Mouse (Mus musculus): ENCODE data around the gene Med27. TPM values are rescaled to one million over a fixed set of nuclear protein-coding genes. Genes with fewer than 3 reads are reported as not detected.
"Not testable (repeated sequence)": the region's sequence is repeated elsewhere in the genome, so short reads cannot be mapped to it uniquely, and the experiment has no call there.

Med27 gene
- polyA plus RNA-seq, 1 experiment from 2014 or later = 61.0 TPM

- Histone ChIP-seq H3K9me3 (replicated peaks) (no peaks in the 10 kb centered on the region), H3K36me3 (no peaks in the 10 kb centered on the region), H3K27ac (replicated peaks) (no peak overlapping the region), H3K4me3 (no peak overlapping the region), H3K4me1 (peaks cover 76% of the 10 kb centered on the region), H3K27me3 (ENCODE audit: low read depth, poor library complexity, severe bottlenecking) (peaks cover 84% of the 10 kb centered on the region)
- no peak for DNase-seq (ENCODE audit: low spot score)
- 88% methylated on average over 6 of the region's 6 CpGs for WGBS
Observed at GRCm38 (mm10) chr2:29520206-29520605, 173.6 kb downstream of the Med27 start.

- Histone ChIP-seq H3K4me1 (peaks cover 76% of the 10 kb centered on the region), H3K27ac (replicated peaks) (peak overlapping the region; percentile 14; the same call in 1 of the 2 replicates)
Observed at GRCm38 (mm10) chr2:29521486-29521885, 174.9 kb downstream of the Med27 start.

GRCm38 (mm10) chr2:29523918-29524811 lies 177.5 kb downstream of the Med27 start:
- Histone ChIP-seq H3K9me3 (replicated peaks) (no peaks in the 10 kb centered on the region), H3K4me1 (peaks cover 60% of the 10 kb centered on the region), H3K27ac (replicated peaks) (peak overlapping the region; percentile 68), H3K36me3 (no peaks in the 10 kb centered on the region), H3K27me3 (ENCODE audit: low read depth, poor library complexity, severe bottlenecking) (peaks cover 92% of the 10 kb centered on the region), H3K4me3 (no peak overlapping the region)
- DNase-seq (ENCODE audit: low spot score) = peak; percentile 26
- 76% methylated on average over 12 of the region's 12 CpGs for WGBS

More at GRCm38 (mm10) chr2:29521486-29521885, 174.9 kb downstream of the Med27 start:
- no peak for DNase-seq (ENCODE audit: low spot score)
- Histone ChIP-seq H3K9me3 (replicated peaks) (no peaks in the 10 kb centered on the region), H3K4me3 (no peak overlapping the region), H3K36me3 (no peaks in the 10 kb centered on the region), H3K27me3 (ENCODE audit: low read depth, poor library complexity, severe bottlenecking) (peaks cover 86% of the 10 kb centered on the region)
- 78% methylated on average over 7 of the region's 7 CpGs for WGBS

- no peak for DNase-seq (ENCODE audit: low spot score)
- Histone ChIP-seq H3K4me3 (no peak overlapping the region), H3K27ac (replicated peaks) (peak overlapping the region; percentile 55; the same call in 1 of the 2 replicates), H3K4me1 (peaks cover 55% of the 10 kb centered on the region), H3K27me3 (ENCODE audit: low read depth, poor library complexity, severe bottlenecking) (peaks cover 84% of the 10 kb centered on the region), H3K9me3 (replicated peaks) (no peaks in the 10 kb centered on the region), H3K36me3 (no peaks in the 10 kb centered on the region)
- 57% methylated on average over 4 of the region's 4 CpGs for WGBS
Observed at GRCm38 (mm10) chr2:29525273-29525805, 178.7 kb downstream of the Med27 start.

- H3K27ac ChIP-seq (replicated peaks) = 0 out of 2 replicates have a peak overlapping the region, but pooled peaks have one; percentile 57
- peaks cover 75% of the 10 kb centered on the region for H3K27me3 ChIP-seq (ENCODE audit: low read depth, poor library complexity, severe bottlenecking)
- peaks cover 50% of the 10 kb centered on the region for H3K4me1 ChIP-seq
- DNase-seq (ENCODE audit: low spot score) = no peak
- no peak overlapping the region for H3K4me3 ChIP-seq
- H3K36me3 ChIP-seq = no peaks in the 10 kb centered on the region
- 82% methylated on average over 14 of the region's 14 CpGs for WGBS
- no peaks in the 10 kb centered on the region for H3K9me3 ChIP-seq (replicated peaks)
Observed at GRCm38 (mm10) chr2:29526266-29526665, 179.6 kb downstream of the Med27 start.

GRCm38 (mm10) chr2:29527480-29527879 lies 180.9 kb downstream of the Med27 start:
- 97% methylated on average over 9 of the region's 9 CpGs for WGBS
- H3K36me3 ChIP-seq; H3K4me3 ChIP-seq; H3K9me3 ChIP-seq (replicated peaks); H3K27ac ChIP-seq (replicated peaks); DNase-seq (ENCODE audit: low spot score): not testable (repeated sequence)
- Histone ChIP-seq H3K4me1 (peaks cover 46% of the 10 kb centered on the region), H3K27me3 (ENCODE audit: low read depth, poor library complexity, severe bottlenecking) (peaks cover 63% of the 10 kb centered on the region)

- Histone ChIP-seq H3K4me3 (no peak overlapping the region), H3K27me3 (ENCODE audit: low read depth, poor library complexity, severe bottlenecking) (peaks cover 61% of the 10 kb centered on the region), H3K36me3 (no peaks in the 10 kb centered on the region), H3K27ac (replicated peaks) (peak overlapping the region; percentile 25; the same call in 1 of the 2 replicates), H3K9me3 (replicated peaks) (no peaks in the 10 kb centered on the region), H3K4me1 (peaks cover 36% of the 10 kb centered on the region)
- no peak for DNase-seq (ENCODE audit: low spot score)
- WGBS = 90% methylated on average over 5 of the region's 5 CpGs
Observed at GRCm38 (mm10) chr2:29528811-29529210, 182.2 kb downstream of the Med27 start.

GRCm38 (mm10) chr2:29529788-29530187 lies 183.2 kb downstream of the Med27 start:
- peaks cover 58% of the 10 kb centered on the region for H3K27me3 ChIP-seq (ENCODE audit: low read depth, poor library complexity, severe bottlenecking)
- WGBS = 96% methylated on average over 2 of the region's 2 CpGs
- DNase-seq (ENCODE audit: low spot score); H3K4me3 ChIP-seq; H3K27ac ChIP-seq (replicated peaks); H3K36me3 ChIP-seq; H3K9me3 ChIP-seq (replicated peaks): not testable (repeated sequence)
- H3K4me1 ChIP-seq = peaks cover 27% of the 10 kb centered on the region

- no peaks in the 10 kb centered on the region for H3K9me3 ChIP-seq (replicated peaks)
- H3K27ac ChIP-seq (replicated peaks) = no peak overlapping the region
- peaks cover 47% of the 10 kb centered on the region for H3K27me3 ChIP-seq (ENCODE audit: low read depth, poor library complexity, severe bottlenecking)
- H3K4me1 ChIP-seq = peaks cover 15% of the 10 kb centered on the region
- no peak for DNase-seq (ENCODE audit: low spot score)
- no peaks in the 10 kb centered on the region for H3K36me3 ChIP-seq
- H3K4me3 ChIP-seq = no peak overlapping the region
- WGBS = 93% methylated on average over 3 of the region's 3 CpGs
Observed at GRCm38 (mm10) chr2:29532173-29532572, 185.6 kb downstream of the Med27 start.

GRCm38 (mm10) chr2:29532921-29533320 lies 186.3 kb downstream of the Med27 start:
- H3K9me3 ChIP-seq (replicated peaks) = no peaks in the 10 kb centered on the region
- no peak for DNase-seq (ENCODE audit: low spot score)
- H3K4me3 ChIP-seq = no peak overlapping the region
- no peaks in the 10 kb centered on the region for H3K36me3 ChIP-seq
- 85% methylated on average over 5 of the region's 5 CpGs for WGBS
- H3K27ac ChIP-seq (replicated peaks) = no peak overlapping the region
- H3K4me1 ChIP-seq = peaks cover 16% of the 10 kb centered on the region
- peaks cover 39% of the 10 kb centered on the region for H3K27me3 ChIP-seq (ENCODE audit: low read depth, poor library complexity, severe bottlenecking)

- H3K36me3 ChIP-seq = no peaks in the 10 kb centered on the region
- WGBS = 83% methylated on average over 5 of the region's 5 CpGs
- no peak overlapping the region for H3K4me3 ChIP-seq
- peaks cover 38% of the 10 kb centered on the region for H3K27me3 ChIP-seq (ENCODE audit: low read depth, poor library complexity, severe bottlenecking)
- H3K4me1 ChIP-seq = peaks cover 16% of the 10 kb centered on the region
- H3K9me3 ChIP-seq (replicated peaks) = no peaks in the 10 kb centered on the region
- H3K27ac ChIP-seq (replicated peaks) = no peak overlapping the region
- DNase-seq (ENCODE audit: low spot score) = no peak
Observed at GRCm38 (mm10) chr2:29535566-29536244, 189.1 kb downstream of the Med27 start.

GRCm38 (mm10) chr2:29536481-29536880 lies 189.9 kb downstream of the Med27 start:
- H3K27ac ChIP-seq (replicated peaks) = peak overlapping the region; percentile 28; the same call in 1 of the 2 replicates
- DNase-seq (ENCODE audit: low spot score) = no peak
- H3K36me3 ChIP-seq = no peaks in the 10 kb centered on the region
- H3K9me3 ChIP-seq (replicated peaks) = no peaks in the 10 kb centered on the region
- peaks cover 44% of the 10 kb centered on the region for H3K27me3 ChIP-seq (ENCODE audit: low read depth, poor library complexity, severe bottlenecking)
- peaks cover 16% of the 10 kb centered on the region for H3K4me1 ChIP-seq
- no peak overlapping the region for H3K4me3 ChIP-seq
- 92% methylated on average over 9 of the region's 9 CpGs for WGBS
